Mouse (Mus musculus) neural tube, embryonic 11.5 days (tissue): Measurements from ENCODE around the gene Cald1. TPM values are rescaled to one million over a fixed set of nuclear protein-coding genes. Genes with fewer than 3 reads are reported as not detected.

Source experiments
- ATAC-seq: fragments of 200-750 bp; cut with Nextera tagmentation; 2 replicates; pipeline ENCODE4 v1.8.0; 2017; ENCODE audit warnings: moderate number of reproducible peaks, mild to moderate bottlenecking, moderate TSS enrichment, moderate library complexity; ENCODE audit not compliant: insufficient read depth, low FRiP score, low TSS enrichment
- DNase-seq: peaks from one replicate; pipeline ENCODE4 v3.0.0-alpha.2; 2015; ENCODE audit warnings: low spot score
- H3K27ac ChIP-seq: fragments of 300-500 bp; sonication (generic); 2 replicates; pipeline ENCODE4 v1.5.1; 2014; ENCODE audit warnings: low read depth, mild to moderate bottlenecking, low read length
- H3K27me3 ChIP-seq: fragments of 300-500 bp; sonication (generic); 2 replicates; pipeline ENCODE4 v1.6.1; 2014; ENCODE audit warnings: mild to moderate bottlenecking, low read length, mixed read lengths; ENCODE audit not compliant: control insufficient read depth, insufficient read depth
- H3K36me3 ChIP-seq: fragments of 300-500 bp; sonication (generic); 2 replicates; pipeline ENCODE4 v1.6.1; 2014; ENCODE audit warnings: mild to moderate bottlenecking, low read length, moderate library complexity, mixed read lengths; ENCODE audit not compliant: control insufficient read depth, insufficient read depth
- H3K4me1 ChIP-seq: fragments of 300-500 bp; sonication (generic); 2 replicates; pipeline ENCODE4 v1.6.1; 2014; ENCODE audit warnings: low read length, mixed read lengths; ENCODE audit not compliant: control insufficient read depth, insufficient read depth
- H3K4me2 ChIP-seq: fragments of 300-500 bp; sonication (generic); 2 replicates; pipeline ENCODE4 v1.6.1; 2014; ENCODE audit warnings: low read depth, mild to moderate bottlenecking, moderate library complexity
- H3K4me3 ChIP-seq: fragments of 300-500 bp; sonication (generic); 2 replicates; pipeline ENCODE4 v1.5.1; 2014; ENCODE audit warnings: low read depth, low read length
- H3K9ac ChIP-seq: fragments of 300-500 bp; sonication (generic); 2 replicates; pipeline ENCODE4 v1.6.1; 2014; ENCODE audit warnings: mild to moderate bottlenecking, low read length
- H3K9me3 ChIP-seq: fragments of 300-500 bp; sonication (generic); 2 replicates; pipeline ENCODE4 v1.6.1; 2016; ENCODE audit warnings: low read length; ENCODE audit not compliant: control insufficient read depth
- WGBS: fragments of 180-500 bp; shearing (Covaris S2); extraction: QIAGEN DNeasy Blood & Tissue Kit; methylation state at CpG from one replicate; pipeline ENCODE4 v1.1.7; 2014; 5-methylcytosine and 5-hydroxymethylcytosine counted together
- polyA plus RNA-seq: library from polyadenylated mRNA; unstranded; fragments of >200 nt; fragmentation: Nextera tagmentation; extraction: Ambion mirVana; gene quantifications from 2 replicates; pipeline ENCODE4 v1.2.1, GENCODE M21; 2014

Gene Cald1
- polyA plus RNA-seq, 1 experiment from 2014 or later, result 99.3 TPM

GRCm38 (mm10) chr6:34624536-34624935, 26.2 kb downstream of the Cald1 start:
- ATAC-seq, result no peak
- Histone ChIP-seq H3K4me3 (no peak overlapping the region), H3K27ac (no peak overlapping the region), H3K36me3 (no peaks in the 10 kb centered on the region), H3K4me2 (no peak overlapping the region), H3K27me3 (no peaks in the 10 kb centered on the region), H3K9me3 (no peaks in the 10 kb centered on the region), H3K4me1 (no peaks in the 10 kb centered on the region), H3K9ac (no peak overlapping the region)
- WGBS, result 77% methylated on average over 3 of the region's 3 CpGs
- no peak for DNase-seq

GRCm38 (mm10) chr6:34626586-34627245, 28.4 kb downstream of the Cald1 start:
- H3K9ac ChIP-seq, result no peak overlapping the region
- H3K4me2 ChIP-seq, result no peak overlapping the region
- H3K4me3 ChIP-seq, result no peak overlapping the region
- DNase-seq, result no peak
- WGBS, result 83% methylated on average over 8 of the region's 8 CpGs
- H3K27ac ChIP-seq, result no peak overlapping the region
- no peaks in the 10 kb centered on the region for H3K36me3 ChIP-seq
- no peak for ATAC-seq
- no peaks in the 10 kb centered on the region for H3K9me3 ChIP-seq
- no peaks in the 10 kb centered on the region for H3K4me1 ChIP-seq
- no peaks in the 10 kb centered on the region for H3K27me3 ChIP-seq

- DNase-seq (no peak), ATAC-seq (no peak)
- Histone ChIP-seq H3K4me2 (no peak overlapping the region), H3K9ac (no peak overlapping the region), H3K27me3 (no peaks in the 10 kb centered on the region), H3K27ac (no peak overlapping the region), H3K4me3 (no peak overlapping the region), H3K4me1 (no peaks in the 10 kb centered on the region), H3K36me3 (no peaks in the 10 kb centered on the region), H3K9me3 (no peaks in the 10 kb centered on the region)
- 74% methylated on average over 1 of the region's 1 CpGs for WGBS
These were observed 29.8 kb downstream of the Cald1 start for GRCm38 (mm10) chr6:34628131-34628530.

GRCm38 (mm10) chr6:34633776-34634175, 35.5 kb downstream of the Cald1 start:
- 81% methylated on average over 3 of the region's 3 CpGs for WGBS
- no peaks in the 10 kb centered on the region for H3K27me3 ChIP-seq
- no peaks in the 10 kb centered on the region for H3K36me3 ChIP-seq
- no peak overlapping the region for H3K4me2 ChIP-seq
- H3K9me3 ChIP-seq, result no peaks in the 10 kb centered on the region
- H3K27ac ChIP-seq, result no peak overlapping the region
- no peak overlapping the region for H3K9ac ChIP-seq
- ATAC-seq (no peak), DNase-seq (no peak)
- H3K4me3 ChIP-seq, result no peak overlapping the region
- H3K4me1 ChIP-seq, result no peaks in the 10 kb centered on the region

- H3K4me2 ChIP-seq, result no peak overlapping the region
- H3K27me3 ChIP-seq, result no peaks in the 10 kb centered on the region
- DNase-seq, result no peak
- H3K4me1 ChIP-seq, result no peaks in the 10 kb centered on the region
- H3K36me3 ChIP-seq, result no peaks in the 10 kb centered on the region
- no peak overlapping the region for H3K4me3 ChIP-seq
- WGBS, result 61% methylated on average over 10 of the region's 10 CpGs
- H3K9me3 ChIP-seq, result no peaks in the 10 kb centered on the region
- ATAC-seq, result no peak
- no peak overlapping the region for H3K27ac ChIP-seq
- H3K9ac ChIP-seq, result no peak overlapping the region
These were observed 39.5 kb downstream of the Cald1 start for GRCm38 (mm10) chr6:34637588-34638438.

DNA sequence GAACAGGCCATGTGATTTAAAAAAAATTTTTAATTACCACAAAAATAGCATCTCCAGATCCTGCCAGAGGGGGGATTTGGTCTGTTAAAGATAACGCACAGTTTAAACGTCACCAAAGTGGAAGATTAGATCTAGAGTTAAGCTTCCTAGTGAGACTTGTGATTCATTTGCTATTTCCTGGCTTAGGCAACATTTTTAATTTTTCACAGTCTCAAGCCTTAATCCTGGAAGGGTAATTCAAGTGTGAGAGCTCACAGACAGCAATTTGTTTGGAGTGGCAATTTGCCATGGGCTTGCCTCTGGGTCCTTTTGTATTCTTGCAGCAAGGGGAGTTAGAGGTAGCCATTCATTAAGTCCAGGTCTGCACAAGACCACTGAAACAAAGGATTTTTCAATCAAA, 40.4 kb downstream of the Cald1 start:
- peak; percentile 28 for DNase-seq
- no peak overlapping the region for H3K9ac ChIP-seq
- H3K4me1 ChIP-seq, result no peaks in the 10 kb centered on the region
- no peak overlapping the region for H3K4me2 ChIP-seq
- H3K9me3 ChIP-seq, result no peaks in the 10 kb centered on the region
- 57% methylated on average over 2 of the region's 2 CpGs for WGBS
- no peak overlapping the region for H3K4me3 ChIP-seq
- H3K27me3 ChIP-seq, result no peaks in the 10 kb centered on the region
- no peak for ATAC-seq
- no peaks in the 10 kb centered on the region for H3K36me3 ChIP-seq
- no peak overlapping the region for H3K27ac ChIP-seq

DNA sequence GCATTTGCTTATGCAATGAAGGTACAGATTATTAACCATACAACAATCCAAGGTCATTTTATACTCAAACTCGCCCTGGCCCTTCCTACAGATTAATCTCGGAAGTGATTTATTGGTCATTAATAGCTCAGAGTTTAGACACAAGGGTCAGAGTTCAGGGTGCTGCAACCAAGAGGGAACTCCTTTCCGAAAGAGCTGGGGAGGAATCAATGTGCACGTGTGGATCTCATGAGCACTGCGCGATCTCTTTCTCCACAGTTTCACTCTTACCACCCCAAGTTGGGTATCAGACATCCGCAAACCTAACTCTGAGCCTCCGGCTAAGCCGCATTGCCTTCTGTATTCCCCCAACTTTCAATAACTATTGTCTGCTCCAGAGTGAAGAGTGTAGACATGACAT, 41.9 kb downstream of the Cald1 start:
- WGBS, result 78% methylated on average over 9 of the region's 9 CpGs
- Histone ChIP-seq H3K9ac (no peak overlapping the region), H3K9me3 (no peaks in the 10 kb centered on the region), H3K27me3 (no peaks in the 10 kb centered on the region), H3K27ac (no peak overlapping the region), H3K36me3 (no peaks in the 10 kb centered on the region), H3K4me2 (no peak overlapping the region), H3K4me3 (no peak overlapping the region), H3K4me1 (no peaks in the 10 kb centered on the region)
- ATAC-seq (no peak), DNase-seq (no peak)

DNA sequence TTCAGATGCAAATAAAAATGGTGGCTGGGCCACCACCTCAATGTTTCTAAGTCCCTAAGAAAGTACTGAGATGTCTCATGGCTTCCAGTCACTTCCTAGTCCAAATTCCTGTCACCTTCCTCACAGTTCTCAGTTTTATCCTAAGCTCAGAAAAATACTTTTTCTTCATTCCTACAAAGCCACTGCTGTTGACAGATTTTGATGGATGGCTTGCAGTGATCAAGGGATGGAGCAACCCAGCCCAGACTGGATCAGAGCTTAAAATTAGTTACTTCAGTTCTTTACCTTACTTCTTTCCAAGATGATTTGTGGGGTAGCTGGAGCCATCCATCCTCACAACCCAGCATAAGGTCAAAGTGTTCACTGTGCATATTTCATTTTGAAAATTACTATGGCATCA, 42.8 kb downstream of the Cald1 start:
- ATAC-seq, result no peak
- H3K9me3 ChIP-seq, result no peaks in the 10 kb centered on the region
- H3K27me3 ChIP-seq, result no peaks in the 10 kb centered on the region
- no peaks in the 10 kb centered on the region for H3K36me3 ChIP-seq
- no peak for DNase-seq
- no peak overlapping the region for H3K4me3 ChIP-seq
- H3K4me2 ChIP-seq, result no peak overlapping the region
- H3K4me1 ChIP-seq, result no peaks in the 10 kb centered on the region
- H3K27ac ChIP-seq, result no peak overlapping the region
- H3K9ac ChIP-seq, result no peak overlapping the region

GRCm38 (mm10) chr6:34642075-34642547, 43.8 kb downstream of the Cald1 start:
- H3K4me1 ChIP-seq, result no peaks in the 10 kb centered on the region
- no peak overlapping the region for H3K27ac ChIP-seq
- 89% methylated on average over 5 of the region's 5 CpGs for WGBS
- no peak for DNase-seq
- H3K9ac ChIP-seq, result no peak overlapping the region
- H3K4me2 ChIP-seq, result no peak overlapping the region
- no peak for ATAC-seq
- no peaks in the 10 kb centered on the region for H3K27me3 ChIP-seq
- no peaks in the 10 kb centered on the region for H3K36me3 ChIP-seq
- H3K9me3 ChIP-seq, result no peaks in the 10 kb centered on the region
- no peak overlapping the region for H3K4me3 ChIP-seq
